Mouse (Mus musculus) ES-Bruce4 (cell line): ENCODE measurements at regions not wholly inside any gene's neighbourhood (a gene's known extent, or its start where the extent isn't known, plus 50 kb on each side); places are given as distances from the start of the nearest gene placed in this dataset.

Experiments used
- EP300 ChIP-seq: IDR thresholded peaks from 2 replicates; pipeline ENCODE4 v1.6.1; 2011; ENCODE audit warnings: low read depth, low read length; ENCODE audit not compliant: insufficient read depth
- POLR2A ChIP-seq: IDR thresholded peaks from one replicate; pipeline ENCODE4 v1.8.1; 2011; ENCODE audit warnings: low read length; ENCODE audit not compliant: insufficient read depth

- TF ChIP-seq EP300 (no peak), POLR2A (no peak)
These were observed 378.3 kb upstream of the Igfbp3 start for GRCm38 (mm10) chr11:7592010-7592409.
